Mouse (Mus musculus) MEL (cell line): Measurements from ENCODE around the gene Wls.

Experiments
- CTCF ChIP-seq, 3 experiments: IDR thresholded peaks in 2 of 3; conservative IDR thresholded peaks in 1 of 3; 2 replicates each; pipeline ENCODE4 v1.5.1; 2011 to 2012; ENCODE audit warnings: low read length in 3 of 3, low read depth in 2 of 3, mild to moderate bottlenecking in 2 of 3, improper control_type of control experiment in 1 of 3, inconsistent platforms in 1 of 3, mixed read lengths in 1 of 3, moderate library complexity in 1 of 3; ENCODE audit not compliant: control insufficient read depth in 1 of 3, insufficient read depth in 1 of 3, poor library complexity in 1 of 3, severe bottlenecking in 1 of 3
- MAFK ChIP-seq: IDR thresholded peaks from 2 replicates; pipeline ENCODE4 v1.6.1; 2011; ENCODE audit warnings: low read depth, mild to moderate bottlenecking, low read length, improper control_type of control experiment, borderline replicate concordance
- NELFE ChIP-seq: IDR thresholded peaks from 2 replicates; pipeline ENCODE4 v1.6.1; 2011; ENCODE audit warnings: low read depth, low read length, improper control_type of control experiment
- SMC3 ChIP-seq: IDR thresholded peaks from 2 replicates; pipeline ENCODE4 v1.6.1; 2011; ENCODE audit warnings: low read depth, low read length, improper control_type of control experiment
- UBTF ChIP-seq: IDR thresholded peaks from 2 replicates; pipeline ENCODE4 v1.6.1; 2012; ENCODE audit warnings: low read depth, mild to moderate bottlenecking, inconsistent platforms, low read length, improper control_type of control experiment, moderate library complexity, borderline replicate concordance; ENCODE audit not compliant: insufficient read depth

- TF ChIP-seq CTCF (IDR thresholded peaks at IDR 0.05 in 2 of 3, conservative IDR thresholded peaks at IDR 0.05 in 1 of 3; ENCODE audit: control insufficient read depth in 1 of 3, insufficient read depth in 1 of 3, low read depth in 2 of 3, low read length in 3 of 3, poor library complexity in 1 of 3, severe bottlenecking in 1 of 3) (no peak), MAFK (no peak), NELFE (no peak), SMC3 (no peak), UBTF (no peak)
These were observed 1.4 kb downstream of the Wls start for GRCm38 (mm10) chr3:159840817-159841390.
